Comparison of ENCODE assay signal across 25 mouse cellular contexts in genomic region chr6:92526212-92526611, GRCm38 (mm10).
"Had no signal": no experiment of that assay in that cellular context is flagged by ENCODE, and none has a peak within 500 bp of the region (broad histone marks: within the 10 kb centered on the region; RNA-seq: fewer than 3 reads in every experiment).

No protein-coding gene starts in this region.

- DNase-seq: gastrocnemius, adult 2 months; gastrocnemius, postnatal 10 days; gastrocnemius, postnatal 25 days; heart, adult 18-20 months; heart, postnatal 10 days; heart, postnatal 4 days; kidney, adult 2 months; kidney, adult 9 months; kidney, postnatal 10 days; kidney, postnatal 25 days; kidney, postnatal 4 days; left cerebral cortex, postnatal 4 days had no signal

- H3K4me2 ChIP-seq: heart, embryonic 12.5 days; hindbrain, embryonic 12.5 days; hindbrain, embryonic 14.5 days; intestine, embryonic 15.5 days; limb, embryonic 13.5 days; limb, embryonic 15.5 days; liver, embryonic 12.5 days had no signal

- H3K36me3 ChIP-seq: heart, embryonic 10.5 days; heart, embryonic 12.5 days; hindbrain, embryonic 10.5 days; hindbrain, embryonic 12.5 days; intestine, embryonic 15.5 days; limb, embryonic 13.5 days; limb, embryonic 15.5 days; liver, embryonic 12.5 days had no signal

- ATAC-seq: hindbrain, embryonic 16.5 days; inflammation-experienced regulatory T-cells, adult 6 months; intestine, embryonic 15.5 days; intestine, postnatal 0 days; liver, embryonic 12.5 days had no signal

- H3K4me3 ChIP-seq: gastrocnemius, adult 2 months; heart, embryonic 10.5 days; heart, embryonic 12.5 days; hindbrain, embryonic 10.5 days; hindbrain, embryonic 12.5 days; intestine, embryonic 15.5 days; layer of hippocampus, adult 2 months; limb, embryonic 13.5 days; limb, embryonic 15.5 days; liver, embryonic 12.5 days had no signal

- H3K9ac ChIP-seq: heart, embryonic 12.5 days; hindbrain, embryonic 12.5 days; hindbrain, embryonic 14.5 days; intestine, embryonic 15.5 days; limb, embryonic 13.5 days; limb, embryonic 15.5 days; liver, embryonic 12.5 days had no signal

- H3K27ac ChIP-seq: gastrocnemius, adult 2 months; heart, embryonic 10.5 days; hindbrain, embryonic 10.5 days; hindbrain, embryonic 12.5 days; hindbrain, embryonic 14.5 days; intestine, embryonic 15.5 days; layer of hippocampus, adult 2 months; limb, embryonic 13.5 days; limb, embryonic 15.5 days; liver, embryonic 12.5 days had no signal

- H3K27me3 ChIP-seq: heart, embryonic 12.5 days; hindbrain, embryonic 12.5 days; intestine, embryonic 15.5 days; limb, embryonic 13.5 days; limb, embryonic 15.5 days; liver, embryonic 12.5 days had no signal

- H3K9me3 ChIP-seq: heart, embryonic 10.5 days; heart, embryonic 12.5 days; hindbrain, embryonic 10.5 days; hindbrain, embryonic 12.5 days; intestine, embryonic 15.5 days; limb, embryonic 13.5 days; limb, embryonic 15.5 days; liver, embryonic 12.5 days had no signal

- H3K4me1 ChIP-seq: hindbrain, embryonic 10.5 days; hindbrain, embryonic 12.5 days; liver, embryonic 12.5 days had no signal
